Mouse (Mus musculus) midbrain, embryonic 14.5 days (tissue): ENCODE results near the gene Gm9844. TPM values are rescaled to one million over a fixed set of nuclear protein-coding genes. Genes with fewer than 3 reads are reported as not detected.
"Not testable (repeated sequence)": the region's sequence is repeated elsewhere in the genome, so short reads cannot be mapped to it uniquely, and the experiment has no call there.

Experiments
- ATAC-seq: fragments of 200-750 bp; cut with Nextera tagmentation; 2 replicates; pipeline ENCODE4 v1.8.0; 2017; ENCODE audit warnings: moderate number of reproducible peaks, moderate library complexity; ENCODE audit not compliant: low FRiP score, low TSS enrichment
- DNase-seq: peaks from one replicate; pipeline ENCODE4 v3.0.0-alpha.2; 2015
- H3K27ac ChIP-seq: fragments of 300-500 bp; sonication (generic); replicated peaks from 2 replicates; pipeline ENCODE4 v1.5.1; 2014; ENCODE audit warnings: mild to moderate bottlenecking, low read depth, low read length, moderate library complexity
- H3K27me3 ChIP-seq: fragments of 300-500 bp; sonication (generic); 2 replicates; pipeline ENCODE4 v1.6.1; 2014; ENCODE audit warnings: low read length, control low read depth, mixed read lengths; ENCODE audit not compliant: control insufficient read depth, insufficient read depth
- H3K36me3 ChIP-seq: fragments of 300-500 bp; sonication (generic); 2 replicates; pipeline ENCODE4 v1.6.1; 2014; ENCODE audit warnings: low read length, control low read depth; ENCODE audit not compliant: control insufficient read depth, insufficient read depth
- H3K4me1 ChIP-seq: fragments of 300-500 bp; sonication (generic); 2 replicates; pipeline ENCODE4 v1.6.1; 2014; ENCODE audit warnings: mild to moderate bottlenecking, antibody characterized with exemption, low read length, control low read depth; ENCODE audit not compliant: control insufficient read depth, insufficient read depth
- H3K4me2 ChIP-seq: fragments of 300-500 bp; sonication (generic); 2 replicates; pipeline ENCODE4 v1.6.1; 2014; ENCODE audit warnings: mild to moderate bottlenecking, low read length, moderate library complexity
- H3K4me3 ChIP-seq: fragments of 300-500 bp; sonication (generic); replicated peaks from 2 replicates; pipeline ENCODE4 v1.5.1; 2014; ENCODE audit warnings: low read depth, low read length
- H3K9ac ChIP-seq: fragments of 300-500 bp; sonication (generic); replicated peaks from 2 replicates; pipeline ENCODE4 v1.6.1; 2014; ENCODE audit warnings: mild to moderate bottlenecking, low read length, moderate library complexity
- H3K9me3 ChIP-seq: fragments of 300-500 bp; sonication (generic); 2 replicates; pipeline ENCODE4 v1.6.1; 2016; ENCODE audit warnings: low read length, control low read depth, mixed read lengths; ENCODE audit not compliant: control insufficient read depth
- WGBS: fragments of 180-500 bp; shearing (Covaris S2); extraction: QIAGEN DNeasy Blood & Tissue Kit; methylation state at CpG from one replicate; pipeline ENCODE4 v1.1.7; 2014; 5-methylcytosine and 5-hydroxymethylcytosine counted together
- polyA plus RNA-seq: library from polyadenylated mRNA; unstranded; fragments of >200 nt; fragmentation: Nextera tagmentation; extraction: Ambion mirVana; gene quantifications from 2 replicates; pipeline ENCODE4 v1.2.1, GENCODE M21; 2014

The Gm9844 gene
- polyA plus RNA-seq, 1 experiment from 2014 or later, result 36.2 TPM

GRCm38 (mm10) chr7:24890281-24891216, 28.5 kb downstream of the Gm9844 start:
- ATAC-seq (peak; percentile 50; the same call in 1 of the 2 replicates), DNase-seq (peak; percentile 94)
- Histone ChIP-seq H3K4me2 (no peak overlapping the region), H3K4me3 (no peak overlapping the region), H3K9ac (no peak overlapping the region), H3K9me3 (no peaks in the 10 kb centered on the region), H3K4me1 (peaks cover 10% of the 10 kb centered on the region), H3K36me3 (peaks cover 49% of the 10 kb centered on the region), H3K27ac (no peak overlapping the region), H3K27me3 (no peaks in the 10 kb centered on the region)
- 33% methylated on average over 10 of the region's 10 CpGs for WGBS

- Histone ChIP-seq H3K4me3 (no peak overlapping the region), H3K9ac (no peak overlapping the region), H3K4me1 (0 out of 2 replicates have a peak, but pooled peaks cover under 1% of the 10 kb centered on the region), H3K27me3 (no peaks in the 10 kb centered on the region), H3K36me3 (peaks cover 42% of the 10 kb centered on the region), H3K4me2 (no peak overlapping the region), H3K9me3 (no peaks in the 10 kb centered on the region), H3K27ac (no peak overlapping the region)
- DNase-seq, result no peak
- ATAC-seq, result no peak
- 62% methylated on average over 3 of the region's 3 CpGs for WGBS
Measured at GRCm38 (mm10) chr7:24891241-24892124, 29.5 kb downstream of the Gm9844 start.

- Histone ChIP-seq H3K4me1 (no peaks in the 10 kb centered on the region), H3K4me2 (no peak overlapping the region), H3K9me3 (no peaks in the 10 kb centered on the region), H3K27me3 (no peaks in the 10 kb centered on the region), H3K9ac (no peak overlapping the region), H3K27ac (no peak overlapping the region), H3K36me3 (peaks cover 36% of the 10 kb centered on the region), H3K4me3 (no peak overlapping the region)
- WGBS, result 74% methylated on average over 2 of the region's 2 CpGs
- DNase-seq (no peak), ATAC-seq (no peak)
Measured at GRCm38 (mm10) chr7:24892125-24892583, 30.1 kb downstream of the Gm9844 start.

- not testable (repeated sequence) for H3K27ac ChIP-seq, H3K4me2 ChIP-seq, ATAC-seq, H3K4me1 ChIP-seq, H3K27me3 ChIP-seq, H3K4me3 ChIP-seq, H3K9me3 ChIP-seq, H3K9ac ChIP-seq, H3K36me3 ChIP-seq, DNase-seq
- 93% methylated on average over 2 of the region's 2 CpGs for WGBS
Measured at GRCm38 (mm10) chr7:24895749-24896148, 33.7 kb downstream of the Gm9844 start.

GRCm38 (mm10) chr7:24896269-24896668, 34.3 kb downstream of the Gm9844 start:
- 67% methylated on average over 8 of the region's 8 CpGs for WGBS
- DNase-seq (no peak), ATAC-seq (no peak)
- Histone ChIP-seq H3K9ac (no peak overlapping the region), H3K4me3 (no peak overlapping the region), H3K4me2 (no peak overlapping the region), H3K9me3 (no peaks in the 10 kb centered on the region), H3K4me1 (no peaks in the 10 kb centered on the region), H3K36me3 (no peaks in the 10 kb centered on the region), H3K27ac (no peak overlapping the region), H3K27me3 (no peaks in the 10 kb centered on the region)

- no peaks in the 10 kb centered on the region for H3K9me3 ChIP-seq
- H3K4me3 ChIP-seq, result no peak within 1 kb of the TSS
- H3K9ac ChIP-seq, result no peak within 1 kb of the TSS
- H3K27me3 ChIP-seq, result no peaks in the 10 kb centered on the region
- 85% methylated on average over 12 of the region's 12 CpGs for WGBS
- H3K4me1 ChIP-seq, result no peaks in the 10 kb centered on the region
- DNase-seq (no peak), ATAC-seq (no peak)
- no peak within 1 kb of the TSS for H3K4me2 ChIP-seq
- no peaks in the 10 kb centered on the region for H3K36me3 ChIP-seq
- H3K27ac ChIP-seq, result no peak within 1 kb of the TSS
Measured at GRCm38 (mm10) chr7:24897224-24897623, 35.2 kb downstream of the Gm9844 start, which contains the start of gene Cd79a. Cd79a (plus strand) TSS chr7:24897381.

- WGBS, result 85% methylated on average over 5 of the region's 5 CpGs
- DNase-seq (no peak), ATAC-seq (no peak)
- Histone ChIP-seq H3K4me1 (no peaks in the 10 kb centered on the region), H3K4me3 (no peak overlapping the region), H3K36me3 (no peaks in the 10 kb centered on the region), H3K4me2 (no peak overlapping the region), H3K27ac (no peak overlapping the region), H3K9ac (no peak overlapping the region), H3K27me3 (no peaks in the 10 kb centered on the region), H3K9me3 (no peaks in the 10 kb centered on the region)
Measured at GRCm38 (mm10) chr7:24897959-24898358, 35.9 kb downstream of the Gm9844 start.

- ATAC-seq (no peak), DNase-seq (no peak)
- Histone ChIP-seq H3K27ac (no peak overlapping the region), H3K9me3 (no peaks in the 10 kb centered on the region), H3K27me3 (no peaks in the 10 kb centered on the region), H3K9ac (no peak overlapping the region), H3K36me3 (no peaks in the 10 kb centered on the region), H3K4me2 (no peak overlapping the region), H3K4me1 (peaks cover 14% of the 10 kb centered on the region), H3K4me3 (no peak overlapping the region)
- WGBS, result 79% methylated on average over 6 of the region's 6 CpGs
Measured at GRCm38 (mm10) chr7:24901114-24901513, 39.1 kb downstream of the Gm9844 start.
